In genomic region chr9:35277855-35278365, GRCm38 (mm10) we compare ENCODE assay signal across 15 mouse cellular contexts. TPM values are rescaled to one million over a fixed set of nuclear protein-coding genes. Genes with fewer than 3 reads are reported as not detected.
A peak's percentile ranks its signal among the peaks of the same experiment; 100 is the strongest.
DNase-seq lines count a peak whose midpoint lies in the region; TF ChIP-seq lines count a peak whose summit lies in the region.
"Had no signal": no experiment of that assay in that cellular context is flagged by ENCODE, and none has a peak within 500 bp of the region (broad histone marks: within the 10 kb centered on the region; RNA-seq: fewer than 3 reads in every experiment).

No protein-coding gene starts in this region.

- WGBS in macrophage (ENCODE audit: missing documents): 61% methylated on average over 3 of the region's 3 CpGs

- H3K4me3 ChIP-seq in layer of hippocampus, adult 2 months: no peak overlapping the region
- H3K4me3 ChIP-seq in bone marrow macrophage, adult 2 months (ENCODE audit: insufficient read depth, low read length): no peak overlapping the region
- no peak overlapping the region for H3K4me3 ChIP-seq in macrophage (ENCODE audit: inconsistent target)
- H3K4me3 ChIP-seq: embryonic facial prominence, embryonic 12.5 days; heart, embryonic 13.5 days; hindbrain, embryonic 12.5 days had no signal

- peaks cover 18% of the 10 kb centered on the region for H3K4me1 ChIP-seq in bone marrow macrophage, adult 2 months (ENCODE audit: control insufficient read depth, insufficient read depth, low read length)
- H3K4me1 ChIP-seq: embryonic facial prominence, embryonic 12.5 days; hindbrain, embryonic 12.5 days had no signal

- TF ChIP-seq CTCF in layer of hippocampus, adult 2 months (conservative IDR thresholded peaks at IDR 0.05): no peak
- TF ChIP-seq CTCF in bone marrow macrophage, adult 2 months (IDR thresholded peaks at IDR 0.05; ENCODE audit: low read depth, low read length): no peak

- peaks cover 32% of the 10 kb centered on the region for H3K36me3 ChIP-seq in macrophage (ENCODE audit: inconsistent target)

- no peak for TF ChIP-seq POLR2A in bone marrow macrophage, adult 2 months (IDR thresholded peaks at IDR 0.05; ENCODE audit: borderline replicate concordance, low read depth, low read length)

- DNase-seq in layer of hippocampus, adult 2 months (ENCODE audit: low spot score in 2 of 2): no peak
- no peak for DNase-seq in layer of hippocampus, adult 9-10 months (ENCODE audit: low spot score)
- peak; percentile 50 for DNase-seq in brain, adult 2 months (ENCODE audit: low read depth, low spot score)
- DNase-seq in ovary, postnatal 10 days (ENCODE audit: low spot score): no peak
- DNase-seq in ovary, adult 18-20 months (ENCODE audit: low spot score): no peak
- no peak for DNase-seq in cerebellum, postnatal 36 days
- DNase-seq: cerebellum, adult 2 months; cerebellum, postnatal 10 days; gastrocnemius, postnatal 10 days; heart, postnatal 4 days had no signal

- no peaks in the 10 kb centered on the region for H3K79me2 ChIP-seq in macrophage (ENCODE audit: inconsistent target)

- H3K27ac ChIP-seq in layer of hippocampus, adult 2 months: 0 out of 2 replicates have a peak overlapping the region, but pooled peaks have one; percentile 0
- H3K27ac ChIP-seq in bone marrow macrophage, adult 2 months (ENCODE audit: insufficient read depth, low read depth, low read length): peak overlapping the region; percentile 72
- H3K27ac ChIP-seq in macrophage: peak overlapping the region; percentile 34
- H3K27ac ChIP-seq: embryonic facial prominence, embryonic 12.5 days; heart, embryonic 13.5 days; hindbrain, embryonic 12.5 days had no signal

RNA-seq across cellular contexts. Expression of gene Rpusd4, which starts 10.2 kb away (rescaled TPM):
- total RNA-seq in layer of hippocampus, adult 2 months (2021): 10 to 100 TPM; 10.9 to 11.0 TPM
- 23.9 and 24.3 TPM in 2 replicates for polyA plus RNA-seq in bone marrow macrophage, adult 2 months (2012; ENCODE audit: insufficient read depth, insufficient read length, missing spikeins)
- 10 to 100 TPM in 22 of 26 experiments, 1 to 10 TPM in 4; 5.4 to 40.5 (median 20.1) TPM for total RNA-seq in macrophage (2018; cell fraction: chromatin; rRNA removed)
- total RNA-seq in macrophage (2018; cell fraction: cytosol; rRNA removed): 10 to 100 TPM in 20 of 26 experiments, 1 to 10 TPM in 6; 6.5 to 17.1 (median 13.1) TPM
- total RNA-seq in macrophage (2018; cell fraction: nucleus; rRNA removed): 10 to 100 TPM in 22 of 26 experiments, 1 to 10 TPM in 4; 7.2 to 26.9 (median 13.4) TPM
- 9.9 to 17.8 TPM (median 16.3 TPM) in 3 replicates for polyA plus RNA-seq in macrophage (2018)

RNA-seq across cellular contexts. Expression of gene Fam118b, which starts 10.3 kb away (rescaled TPM):
- 10 to 100 TPM; 27.2 to 35.4 TPM for total RNA-seq in layer of hippocampus, adult 2 months (2021)
- polyA plus RNA-seq in bone marrow macrophage, adult 2 months (2012; ENCODE audit: insufficient read depth, insufficient read length, missing spikeins): 42.1 and 47.2 TPM in 2 replicates
- total RNA-seq in macrophage (2018; cell fraction: chromatin; rRNA removed): 10 to 100 TPM; 20.3 to 80.2 (median 36.9) TPM
- 10 to 100 TPM in 20 of 26 experiments, 1 to 10 TPM in 6; 8.4 to 22.1 (median 11.8) TPM for total RNA-seq in macrophage (2018; cell fraction: cytosol; rRNA removed)
- total RNA-seq in macrophage (2018; cell fraction: nucleus; rRNA removed): 10 to 100 TPM; 13.4 to 67.4 (median 23.6) TPM
- 11.8 to 21.7 TPM (median 12.3 TPM) in 3 replicates for polyA plus RNA-seq in macrophage (2018)

Comparison
In these comparisons a context has a peak if more than half of its experiments do, and no peak if none do; other contexts are left out.
1. H3K27ac ChIP-seq: peak in every context shown above with its lines; median percentile 72 in bone marrow macrophage, adult 2 months; 34 in macrophage; 0 in layer of hippocampus, adult 2 months.